Mouse (Mus musculus): ENCODE data around the gene Lhfp.
"Not testable (repeated sequence)": the region's sequence is repeated elsewhere in the genome, so short reads cannot be mapped to it uniquely, and the experiment has no call there.

The Lhfp gene

DNA sequence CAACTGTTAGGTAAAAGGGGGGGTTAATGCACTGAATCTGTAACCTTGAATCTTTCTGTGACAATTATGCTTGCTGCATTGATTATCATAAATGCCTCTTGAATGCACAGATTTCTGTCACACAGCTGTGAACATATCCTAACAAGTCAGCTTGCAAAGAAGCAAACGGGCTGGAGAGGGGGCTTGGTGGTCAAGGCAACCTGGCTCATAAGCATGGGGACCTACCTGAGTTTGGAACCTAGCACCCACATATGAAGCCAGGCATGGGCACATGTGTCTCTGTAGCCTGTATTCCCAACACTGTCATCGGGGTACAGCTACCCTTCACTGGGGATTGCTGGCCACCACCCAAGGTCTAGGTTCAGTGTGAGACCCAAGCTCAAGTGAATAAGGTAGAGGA is 48.6 kb downstream of the Lhfp start:
- no peak for DNase-seq (ENCODE audit: low read depth, low spot score)

DNA sequence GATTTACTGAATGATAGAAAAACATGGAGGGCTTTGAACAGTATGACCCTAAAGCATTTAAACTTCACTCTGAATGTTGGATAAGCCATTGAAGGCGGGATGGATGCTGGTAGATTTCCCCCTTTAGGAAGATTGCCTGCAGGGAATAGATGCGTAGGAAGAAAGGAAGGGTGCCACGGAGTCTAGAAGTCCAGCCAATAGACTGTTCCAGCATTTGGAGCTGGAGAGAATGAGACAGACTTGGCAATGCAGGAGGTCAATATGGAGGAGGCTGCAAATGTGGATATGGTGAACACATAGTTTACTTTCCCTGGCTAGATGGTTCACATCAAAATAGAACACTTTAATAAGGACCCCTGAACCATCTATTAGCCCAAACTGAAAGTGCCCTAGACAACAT is 58.9 kb downstream of the Lhfp start:
- no peak for DNase-seq (ENCODE audit: low read depth, low spot score)

DNA sequence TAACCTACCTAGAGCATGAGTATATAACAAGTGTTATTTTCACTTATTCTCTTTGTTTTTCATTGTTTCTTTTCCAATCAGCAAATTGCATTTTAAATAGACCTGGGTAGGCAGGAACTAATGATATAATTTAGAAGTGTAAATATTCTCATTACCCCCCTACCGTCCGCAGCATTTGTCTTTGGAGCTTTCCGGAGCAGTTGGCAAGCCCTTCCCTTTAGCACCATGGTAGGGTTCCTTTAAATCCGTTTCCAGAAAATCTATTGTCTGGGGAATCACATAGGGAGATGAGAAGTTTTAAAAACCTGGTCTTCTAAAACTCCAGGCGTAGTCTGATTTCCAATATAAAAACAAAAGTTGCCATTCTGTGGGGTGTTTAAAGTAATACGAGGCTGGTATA is 59.5 kb downstream of the Lhfp start:
- no peak for DNase-seq (ENCODE audit: low read depth, low spot score)

DNA sequence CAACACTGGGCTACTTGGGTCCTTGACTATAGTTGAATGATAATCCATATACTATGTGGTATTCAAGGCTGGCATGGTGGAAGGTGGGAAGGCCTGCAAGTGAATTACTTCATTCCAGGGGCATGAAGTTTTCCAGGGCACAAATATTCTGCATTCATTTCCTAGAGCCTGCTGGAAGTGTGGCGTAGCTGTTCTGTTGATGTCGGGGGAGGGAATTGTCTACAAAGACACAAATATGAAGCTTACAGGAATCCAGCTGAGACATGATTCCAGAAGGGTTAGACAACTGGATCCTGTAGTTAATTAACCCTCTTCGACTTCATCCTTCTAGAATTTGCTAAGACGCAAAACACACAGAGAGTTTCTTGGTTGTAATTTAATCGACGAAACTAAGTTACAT is 60.4 kb downstream of the Lhfp start:
- DNase-seq (ENCODE audit: low read depth, low spot score) = no peak

DNA sequence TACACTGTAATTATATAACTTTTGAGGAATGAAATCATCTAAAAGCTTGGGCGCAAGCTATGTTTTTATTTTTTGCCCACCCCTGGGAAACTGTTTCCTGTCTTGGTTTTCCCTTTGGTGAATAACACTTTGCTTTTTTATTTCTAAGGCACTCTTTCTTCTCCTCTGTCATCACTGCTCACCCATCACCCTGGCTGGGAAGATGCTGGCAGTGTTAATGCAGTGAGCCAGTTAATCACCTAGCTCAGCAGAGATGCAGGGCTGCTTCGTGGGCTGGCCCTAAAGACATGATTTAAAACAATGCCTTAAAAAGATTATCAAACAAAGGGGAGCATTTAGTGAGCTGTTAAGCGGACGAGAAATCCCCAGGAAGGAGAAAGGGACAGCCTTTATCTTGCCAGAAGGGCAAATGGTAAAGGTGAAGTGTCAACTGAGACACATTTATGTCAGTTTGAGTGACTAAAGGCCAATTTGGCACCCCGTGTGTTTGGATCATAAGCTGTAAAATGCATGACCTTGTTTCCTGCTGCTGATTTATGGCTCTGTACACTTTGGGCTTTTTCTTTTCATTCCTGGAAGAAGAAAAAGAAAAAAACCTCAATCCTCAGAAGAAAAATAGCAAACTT is 60.9 kb downstream of the Lhfp start:
- no peak for DNase-seq (ENCODE audit: low read depth, low spot score)

DNA sequence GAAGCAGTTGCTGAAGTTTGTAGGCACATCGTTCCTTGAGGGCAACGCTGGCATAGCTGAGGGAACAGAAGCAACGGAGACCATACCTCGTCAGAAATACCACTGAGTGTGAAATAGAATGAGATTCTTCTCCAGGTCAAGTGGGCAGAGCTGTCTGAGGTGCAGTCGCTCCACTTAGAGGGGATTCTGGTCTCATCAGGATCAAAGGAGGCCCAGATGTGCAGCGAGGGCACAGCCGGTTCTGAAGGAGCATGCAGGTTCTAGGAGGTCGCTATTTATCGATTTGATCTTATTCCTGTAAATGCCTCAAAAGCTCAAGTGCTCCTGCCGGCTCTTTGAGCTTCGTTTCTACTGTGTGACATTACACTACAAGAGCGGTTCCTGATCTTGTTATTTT is 61.4 kb downstream of the Lhfp start:
- DNase-seq (ENCODE audit: low read depth, low spot score) = no peak

DNA sequence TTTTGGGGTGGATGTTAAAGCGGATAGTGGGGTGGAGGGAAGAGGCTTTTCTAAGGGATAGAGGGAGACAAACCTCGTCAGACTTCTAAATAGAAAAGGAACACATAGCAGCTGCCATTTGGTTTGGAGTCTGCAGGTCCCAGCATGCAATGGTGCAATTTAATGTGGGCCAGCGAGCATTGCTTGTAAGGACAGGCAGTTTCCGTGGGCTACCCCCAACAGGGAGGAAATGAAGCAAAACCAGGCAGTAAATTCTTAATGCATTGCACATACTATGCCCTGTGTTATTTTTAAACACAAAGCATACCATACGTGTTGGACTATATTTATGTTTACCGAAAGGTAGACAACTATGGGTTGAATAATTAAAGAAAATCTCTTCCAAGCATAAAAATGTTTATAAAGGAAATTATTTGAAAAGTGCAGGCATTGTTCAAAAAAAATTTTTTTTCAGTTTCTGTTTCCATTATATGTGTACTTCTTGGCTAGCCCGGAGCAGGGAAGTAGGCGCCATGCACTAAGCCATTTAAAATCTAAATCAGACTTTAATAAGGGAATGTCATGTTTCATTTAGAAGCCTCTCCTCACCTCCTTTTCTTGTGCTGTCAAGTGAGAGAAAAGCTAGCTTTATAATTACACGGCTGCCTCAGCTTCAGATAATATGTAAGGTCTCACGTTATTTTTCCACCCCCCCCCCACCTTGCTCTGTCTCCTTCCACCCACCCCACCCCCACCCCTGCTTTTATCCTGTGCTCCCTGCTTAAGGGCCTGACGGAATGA is 67.5 kb downstream of the Lhfp start:
- DNase-seq (ENCODE audit: low read depth, low spot score) = no peak

DNA sequence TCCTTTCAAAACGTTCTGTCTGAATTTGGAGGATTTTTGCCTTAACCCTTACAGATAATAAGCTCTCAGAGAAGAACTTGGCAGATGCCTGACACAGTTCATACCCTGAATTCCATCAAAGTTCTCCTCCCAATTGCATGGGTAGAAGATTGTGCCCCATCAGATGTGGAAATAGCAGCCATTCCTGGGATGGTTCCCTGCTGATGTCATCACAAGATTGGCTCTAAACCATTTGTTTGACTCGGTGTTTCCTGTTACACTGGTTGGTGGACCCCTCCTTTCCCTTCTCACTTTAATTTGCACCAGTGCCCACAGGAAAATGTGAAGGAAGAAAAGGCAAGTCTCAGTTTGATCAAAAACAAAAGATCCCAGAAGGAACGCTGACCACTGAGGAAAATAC is 68.6 kb downstream of the Lhfp start:
- DNase-seq (ENCODE audit: low read depth, low spot score) = no peak

DNA sequence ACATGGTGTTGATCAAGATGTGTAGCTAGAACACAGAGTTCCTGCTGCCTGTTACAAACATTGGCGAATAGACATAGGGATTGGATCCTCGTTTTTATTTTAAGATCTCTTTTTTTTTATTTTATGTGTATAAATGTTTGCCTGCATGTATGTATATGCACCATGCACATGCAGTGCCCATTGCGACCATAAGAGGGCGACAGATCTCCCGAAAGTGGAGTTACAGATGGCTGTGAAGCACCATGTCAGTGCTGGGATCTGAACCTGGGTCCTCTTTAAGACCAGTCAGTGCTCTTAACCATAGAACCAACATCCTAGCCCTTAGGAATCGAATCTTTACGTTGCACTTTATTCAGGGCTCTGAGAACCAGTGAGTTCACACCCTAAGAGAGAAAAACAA is 70.7 kb downstream of the Lhfp start:
- DNase-seq (ENCODE audit: low read depth, low spot score) = no peak

DNA sequence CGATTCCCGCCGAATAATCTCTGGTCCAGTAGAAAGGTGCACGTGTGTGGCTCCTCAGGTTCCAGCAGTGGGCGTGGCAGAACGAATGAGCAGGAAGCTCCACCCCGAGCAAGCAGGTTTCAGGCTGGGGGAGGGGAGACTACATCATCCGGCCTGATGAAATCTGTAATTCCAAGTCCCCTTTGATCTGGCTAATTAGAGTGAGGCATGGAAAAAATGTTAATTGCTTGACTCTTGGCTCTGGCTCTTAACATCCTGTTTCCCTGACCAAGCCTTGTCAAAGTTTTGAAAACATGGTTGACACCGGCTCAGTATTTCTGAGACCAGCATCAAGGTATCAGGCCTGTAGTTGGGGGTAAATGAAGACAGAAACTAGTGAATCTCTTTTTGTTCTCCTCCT is 77.4 kb downstream of the Lhfp start:
- not testable (repeated sequence) for DNase-seq (ENCODE audit: low read depth, low spot score)

DNA sequence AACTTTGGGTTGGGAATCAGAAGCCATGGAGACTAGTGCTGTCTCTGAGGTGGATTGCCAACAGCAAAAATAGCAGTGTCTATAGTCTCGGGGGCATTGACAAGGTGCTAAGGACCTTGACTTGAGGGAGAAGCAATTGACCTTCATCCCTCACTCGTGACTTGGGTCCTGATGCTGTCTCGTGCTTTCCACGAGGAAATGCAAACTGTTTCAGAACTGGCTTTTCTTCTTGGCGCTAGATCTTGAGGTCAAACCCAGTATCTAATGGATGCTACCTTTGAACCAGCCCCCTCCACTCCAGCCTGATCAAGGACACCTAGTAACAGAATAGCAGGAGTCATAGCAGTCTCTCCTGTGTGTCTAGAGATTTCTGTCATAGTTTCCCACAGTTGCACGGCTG is 78.7 kb downstream of the Lhfp start:
- DNase-seq (ENCODE audit: low read depth, low spot score) = no peak

DNA sequence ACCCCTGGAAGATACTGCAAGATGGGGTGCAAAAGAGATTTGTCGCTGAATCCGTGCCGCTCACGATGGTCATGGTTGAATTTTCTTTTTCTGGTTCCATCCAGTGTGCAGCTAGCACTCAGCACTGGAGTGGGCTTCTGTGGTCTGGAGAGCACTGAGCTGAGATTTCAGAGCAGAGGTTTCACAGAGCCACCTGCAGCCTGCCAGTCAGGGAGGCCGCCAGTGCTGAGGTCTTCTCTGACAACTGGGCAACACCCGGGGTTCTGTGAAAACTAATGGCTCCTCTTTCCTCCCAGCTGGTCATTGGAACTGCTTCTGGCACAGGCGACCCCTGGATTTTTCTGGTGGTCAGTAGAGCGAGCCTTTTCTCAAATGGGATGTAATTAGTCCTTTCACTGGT is 84.2 kb downstream of the Lhfp start:
- DNase-seq (ENCODE audit: low read depth, low spot score) = no peak

DNA sequence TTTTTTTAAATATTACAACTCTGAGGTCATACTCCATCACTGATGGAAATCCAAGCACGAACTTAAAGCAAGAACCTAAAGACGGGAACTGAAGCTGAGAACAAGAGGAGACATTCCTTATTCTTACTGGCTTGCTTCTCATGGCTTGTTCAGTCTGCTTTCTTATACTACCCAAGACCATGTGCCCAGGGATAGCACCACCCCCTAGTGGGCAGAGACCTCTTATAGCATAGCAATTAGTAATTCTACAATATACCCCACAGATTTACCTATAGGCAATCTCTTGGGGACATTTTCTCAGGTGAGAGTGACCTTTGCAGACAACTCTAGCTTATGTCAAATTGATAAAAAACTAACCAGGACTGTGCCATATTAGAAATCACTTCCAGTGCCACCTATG is 97.5 kb downstream of the Lhfp start:
- DNase-seq (ENCODE audit: low read depth, low spot score) = no peak

DNA sequence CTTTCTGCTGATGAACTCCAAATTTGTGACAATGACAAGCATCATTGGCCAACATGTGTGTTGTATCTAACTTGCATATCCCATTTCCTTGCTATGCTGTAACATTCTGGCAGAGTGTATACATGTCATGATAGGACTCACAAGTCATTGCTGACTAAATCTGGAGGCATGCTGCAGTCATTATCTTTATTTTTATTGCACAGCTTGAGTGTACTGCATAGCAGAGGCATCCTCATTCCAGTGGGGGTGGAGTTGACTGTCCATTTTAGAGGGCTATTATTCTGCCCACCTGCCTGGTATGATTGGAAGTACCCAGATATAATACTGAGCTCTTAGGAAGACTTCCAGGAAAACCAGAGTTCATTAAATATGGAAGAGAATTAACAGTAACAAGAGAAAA is 97.9 kb downstream of the Lhfp start:
- no peak for DNase-seq (ENCODE audit: low read depth, low spot score)

DNA sequence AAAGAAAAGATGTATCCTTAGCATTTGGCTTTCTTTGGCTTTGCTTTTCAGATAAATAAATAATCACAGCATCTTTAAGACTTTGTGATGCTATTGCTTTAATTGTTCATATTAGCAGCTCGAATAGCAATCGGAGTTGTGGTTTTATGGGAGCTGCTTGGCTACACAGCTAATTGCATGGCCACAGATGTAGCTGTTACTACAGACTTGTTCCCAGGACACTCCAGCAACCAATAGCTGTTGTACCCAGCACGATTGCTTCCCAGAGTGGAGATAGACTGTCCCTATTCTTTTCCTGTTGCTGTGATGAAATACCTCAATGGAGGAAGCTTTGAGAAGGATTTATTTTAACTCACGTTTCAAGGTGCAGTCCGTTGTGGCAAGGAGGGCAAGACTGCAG is 98.3 kb downstream of the Lhfp start:
- DNase-seq (ENCODE audit: low read depth, low spot score) = no peak

DNA sequence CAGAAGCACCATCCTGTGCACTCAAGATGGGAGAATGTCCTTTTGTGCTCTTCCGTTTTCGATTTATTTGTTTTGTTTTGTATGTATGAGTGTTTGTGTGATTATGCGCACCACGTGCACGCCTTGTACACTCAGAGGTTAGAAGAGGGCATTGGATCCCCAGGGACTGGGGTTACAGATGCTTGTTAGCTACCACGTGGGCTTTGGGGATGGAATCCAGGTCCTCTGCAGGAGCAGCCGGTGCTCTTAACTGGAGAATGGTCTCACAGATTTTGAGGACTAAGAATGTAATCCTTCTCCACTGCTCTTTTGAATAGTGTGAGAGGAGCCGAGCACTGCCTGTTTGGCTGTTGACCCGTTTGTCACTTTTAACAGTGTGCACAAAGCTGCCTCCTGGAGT is 101.2 kb downstream of the Lhfp start:
- no peak for DNase-seq (ENCODE audit: low read depth, low spot score)

DNA sequence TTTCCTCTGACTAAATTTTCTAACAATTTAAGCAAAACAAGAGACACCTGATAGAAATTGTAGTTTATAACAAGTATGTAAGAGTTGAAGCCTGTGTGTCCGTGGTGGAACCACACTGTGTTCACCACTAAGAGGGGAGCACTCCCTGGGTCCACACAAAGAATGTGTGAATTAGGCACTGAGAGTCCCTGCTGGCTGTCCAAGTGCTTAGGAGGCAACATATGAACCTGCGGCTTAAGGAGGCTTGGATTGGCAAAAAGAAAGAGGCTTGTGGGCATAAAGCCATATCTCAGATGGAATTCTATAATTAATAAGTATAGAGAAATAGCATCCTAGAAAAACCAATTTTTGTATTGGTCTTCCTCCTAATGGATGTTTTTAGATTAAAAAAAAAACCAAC is 104.2 kb downstream of the Lhfp start:
- DNase-seq (ENCODE audit: low read depth, low spot score) = no peak

DNA sequence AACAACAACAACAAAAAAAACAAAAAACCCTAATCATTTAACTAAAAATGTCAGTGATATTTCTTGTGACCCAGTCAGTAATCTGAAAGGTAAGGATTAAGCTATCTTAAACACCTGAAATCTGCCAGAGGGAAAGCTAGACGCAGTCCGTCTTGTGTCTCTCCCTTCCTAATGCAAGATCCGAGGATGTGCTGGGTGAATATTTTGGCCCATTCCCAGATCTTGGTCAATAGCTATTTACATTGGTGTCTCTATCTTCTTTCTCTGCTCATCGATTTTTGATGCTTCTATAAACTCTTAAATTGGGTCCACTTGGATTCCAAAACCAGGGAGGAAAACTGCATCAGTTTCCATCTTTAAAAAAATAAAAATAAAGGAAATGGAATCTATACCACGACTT is 104.6 kb downstream of the Lhfp start:
- no peak for DNase-seq (ENCODE audit: low read depth, low spot score)

DNA sequence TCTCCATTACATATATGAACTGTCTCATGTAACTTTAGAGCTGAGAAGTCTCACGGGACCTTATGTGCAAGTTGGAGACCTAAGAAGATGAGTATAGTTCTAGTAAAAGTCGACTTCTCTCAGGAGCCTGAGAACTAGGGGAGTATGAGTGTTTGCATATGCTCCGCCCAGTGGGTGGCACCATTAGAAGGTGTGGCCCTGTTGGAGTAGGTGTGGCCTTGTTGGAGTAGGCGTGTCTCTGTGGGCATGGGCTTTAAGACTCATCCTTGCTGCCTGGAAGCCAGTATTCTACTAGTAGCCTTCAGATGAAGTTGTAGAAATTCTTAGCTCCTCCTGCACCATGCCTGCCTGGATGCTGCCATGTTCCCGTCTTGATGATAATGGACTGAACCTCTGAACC is 105.7 kb downstream of the Lhfp start:
- no peak for DNase-seq (ENCODE audit: low read depth, low spot score)

DNA sequence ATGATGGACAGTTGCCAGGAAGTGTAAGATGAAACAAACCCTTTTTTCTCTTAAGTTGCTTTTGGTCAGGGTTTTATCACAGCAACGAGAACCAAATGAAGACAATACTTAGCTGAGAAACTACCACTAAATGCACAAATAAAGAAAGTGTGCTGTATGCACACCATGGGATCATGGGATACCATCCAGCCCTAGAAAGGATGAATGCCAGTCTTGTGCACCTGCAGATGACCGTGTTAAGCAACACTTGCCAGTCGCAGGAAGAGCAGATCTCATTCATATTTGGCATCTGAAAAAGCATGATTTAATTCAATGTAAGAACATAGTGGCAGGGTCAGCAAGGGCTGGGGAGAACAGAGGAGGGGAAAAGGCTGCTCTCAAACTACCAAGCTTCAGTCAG is 107.4 kb downstream of the Lhfp start:
- no peak for DNase-seq (ENCODE audit: low read depth, low spot score)

DNA sequence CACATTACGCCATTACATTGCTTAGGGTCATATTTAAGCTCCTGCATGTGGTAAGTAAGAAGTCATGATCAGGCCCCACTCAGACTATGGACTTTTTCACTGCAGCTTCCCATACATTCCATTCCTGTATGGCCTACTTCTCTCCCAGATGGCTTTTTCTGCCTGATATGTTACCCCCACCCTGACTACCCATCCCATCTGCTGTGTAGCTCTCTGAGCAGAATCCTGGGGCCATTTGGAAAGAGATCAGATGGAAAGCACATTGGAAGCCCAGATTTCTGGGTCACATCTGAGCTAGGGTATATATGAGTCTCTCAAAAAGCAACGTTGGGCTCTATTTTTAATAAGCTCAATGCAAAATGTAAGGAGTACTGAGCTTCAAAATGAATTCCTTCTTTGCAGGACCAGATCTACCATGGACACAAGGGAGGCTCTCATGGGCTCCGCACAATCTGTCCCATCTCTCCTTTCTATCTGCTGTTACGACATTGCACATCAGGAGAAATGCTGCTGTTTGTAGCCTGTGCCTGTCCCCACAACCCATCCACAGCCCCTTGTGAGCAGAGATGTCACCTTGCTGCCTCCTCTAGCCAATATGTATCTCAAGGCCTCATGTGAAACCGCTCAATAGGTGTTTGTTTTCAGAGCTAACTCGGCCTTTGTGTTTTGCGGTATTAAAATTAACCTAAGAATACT is 108.4 kb downstream of the Lhfp start:
- DNase-seq (ENCODE audit: low read depth, low spot score) = no peak

DNA sequence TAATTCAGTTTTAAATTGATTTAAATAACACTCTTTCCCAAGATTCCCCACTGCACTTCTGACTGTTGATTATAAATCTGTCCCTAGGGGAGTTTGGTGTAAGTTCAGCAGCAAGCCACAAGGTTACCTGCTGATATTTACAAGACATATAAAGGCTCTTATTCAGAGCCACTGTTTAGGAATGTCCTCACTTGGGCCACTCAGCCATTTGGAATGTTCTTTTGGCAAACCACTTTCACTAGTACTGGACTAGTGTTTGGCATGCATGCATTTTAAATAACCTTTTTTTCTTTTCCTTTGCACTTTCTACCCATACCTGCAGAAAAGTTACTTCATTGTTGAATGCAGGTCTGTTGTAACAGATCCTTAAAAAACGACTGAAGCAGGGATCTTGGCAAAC is 109.8 kb downstream of the Lhfp start:
- DNase-seq (ENCODE audit: low read depth, low spot score) = no peak

DNA sequence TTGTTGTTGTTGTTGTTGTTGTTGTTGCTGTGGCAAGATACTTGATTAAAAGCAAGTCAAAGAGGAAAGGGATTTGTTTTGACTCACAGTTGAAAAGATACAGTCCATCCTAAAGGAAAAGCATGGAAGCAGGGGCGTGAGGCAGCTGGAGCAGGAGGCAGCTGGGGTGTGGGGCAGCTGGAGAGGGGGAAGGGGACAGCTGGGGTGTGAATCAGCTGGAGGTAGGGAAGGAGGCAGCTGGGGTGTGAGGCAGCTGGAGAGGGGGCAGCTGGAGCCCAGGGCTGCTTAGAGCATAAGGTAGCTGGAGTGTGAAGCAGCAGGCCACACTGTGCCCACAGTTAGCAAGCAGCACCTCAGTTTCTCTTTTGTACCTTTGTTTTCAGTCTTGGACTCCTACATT is 110.3 kb downstream of the Lhfp start:
- DNase-seq (ENCODE audit: low read depth, low spot score) = no peak

Measured in retina, postnatal 7 days (tissue).